Mouse (Mus musculus): ENCODE results near the gene Stac2. TPM values are rescaled to one million over a fixed set of nuclear protein-coding genes. Genes with fewer than 3 reads are reported as not detected.

The Stac2 gene
- under 1 TPM in 2 of 4 experiments, not detected in 2; 0.11 to 0.70 TPM for total RNA-seq (2022)

- no peak for DNase-seq (ENCODE audit: low spot score in 2 of 2)
These were observed at the start of gene Stac2 for GRCm38 (mm10) chr11:98052989-98053834. TSS of gene Stac2 (minus strand) at chr11:98053462.

GRCm38 (mm10) chr11:98101332-98101731 lies 48.1 kb upstream of the Stac2 start:
- no peak for DNase-seq (ENCODE audit: low spot score in 2 of 2)

GRCm38 (mm10) chr11:98090583-98090982 lies 37.3 kb upstream of the Stac2 start:
- DNase-seq (ENCODE audit: low spot score in 2 of 2): no peak

GRCm38 (mm10) chr11:98088224-98088623 lies 35.0 kb upstream of the Stac2 start:
- DNase-seq (ENCODE audit: low spot score in 2 of 2): peak in 1 of 2 experiments; percentile 34

- no peak for DNase-seq (ENCODE audit: low spot score in 2 of 2)
These were observed 33.3 kb upstream of the Stac2 start for GRCm38 (mm10) chr11:98086574-98086973.

- DNase-seq (ENCODE audit: low spot score in 2 of 2): no peak
These were observed 32.9 kb upstream of the Stac2 start for GRCm38 (mm10) chr11:98086141-98086540.

- no peak for DNase-seq (ENCODE audit: low spot score in 2 of 2)
These were observed 29.5 kb upstream of the Stac2 start for GRCm38 (mm10) chr11:98082745-98083144.

GRCm38 (mm10) chr11:98080450-98080849 lies 27.2 kb upstream of the Stac2 start:
- no peak for DNase-seq (ENCODE audit: low spot score in 2 of 2)

GRCm38 (mm10) chr11:98077086-98077485 lies 23.8 kb upstream of the Stac2 start:
- DNase-seq (ENCODE audit: low spot score in 2 of 2): peak; percentile 42 to 70

GRCm38 (mm10) chr11:98075195-98075808 lies 22.0 kb upstream of the Stac2 start:
- peak; percentile 75 to 79 for DNase-seq (ENCODE audit: low spot score in 2 of 2)

GRCm38 (mm10) chr11:98073442-98073841 lies 20.2 kb upstream of the Stac2 start:
- no peak for DNase-seq (ENCODE audit: low spot score in 2 of 2)

- DNase-seq (ENCODE audit: low spot score in 2 of 2): no peak
These were observed 14.0 kb upstream of the Stac2 start for GRCm38 (mm10) chr11:98067255-98067654.

- no peak for DNase-seq (ENCODE audit: low spot score in 2 of 2)
These were observed 12.9 kb upstream of the Stac2 start for GRCm38 (mm10) chr11:98066201-98066600.

GRCm38 (mm10) chr11:98061904-98062562 lies 8.8 kb upstream of the Stac2 start:
- DNase-seq (ENCODE audit: low spot score in 2 of 2): no peak

- no peak for DNase-seq (ENCODE audit: low spot score in 2 of 2)
These were observed 8.2 kb upstream of the Stac2 start for GRCm38 (mm10) chr11:98061441-98061840.

GRCm38 (mm10) chr11:98060104-98060692 lies 6.9 kb upstream of the Stac2 start:
- no peak for DNase-seq (ENCODE audit: low spot score in 2 of 2)

- peak in 1 of 2 experiments; percentile 41 for DNase-seq (ENCODE audit: low spot score in 2 of 2)
These were observed 6.4 kb upstream of the Stac2 start for GRCm38 (mm10) chr11:98059662-98060061.

GRCm38 (mm10) chr11:98057998-98058397 lies 4.7 kb upstream of the Stac2 start:
- DNase-seq (ENCODE audit: low spot score in 2 of 2): no peak

GRCm38 (mm10) chr11:98057466-98057865 lies 4.2 kb upstream of the Stac2 start:
- DNase-seq (ENCODE audit: low spot score in 2 of 2): no peak

GRCm38 (mm10) chr11:98052129-98052988 lies 903 bp downstream of the Stac2 start:
- DNase-seq (ENCODE audit: low spot score in 2 of 2): no peak

GRCm38 (mm10) chr11:98051611-98052128 lies 1.6 kb downstream of the Stac2 start:
- DNase-seq (ENCODE audit: low spot score in 2 of 2): no peak

All from gastrocnemius, adult 8-10 months (tissue).